Mouse (Mus musculus): ENCODE measurements around the gene Slc6a17. TPM values are rescaled to one million over a fixed set of nuclear protein-coding genes. Genes with fewer than 3 reads are reported as not detected.

Slc6a17 gene
- total and polyA plus RNA-seq, 3 experiments, result 0.04 TPM; not detected in 2

GRCm38 (mm10) chr3:107480660-107481059 lies 37.2 kb downstream of the Slc6a17 start:
- DNase-seq (ENCODE audit: low read depth, low spot score), result peak; percentile 42
- H3K36me3 ChIP-seq (ENCODE audit: control insufficient read depth in 1 of 2, insufficient read depth in 2 of 2, low read length in 2 of 2), result no peaks in the 10 kb centered on the region
- no peaks in the 10 kb centered on the region for H3K9me3 ChIP-seq (replicated peaks; ENCODE audit: insufficient read depth, low read length)
- H3K79me2 ChIP-seq (ENCODE audit: control insufficient read depth, insufficient read depth, low read length, poor library complexity), result no peaks in the 10 kb centered on the region
- no peak overlapping the region for H3K9ac ChIP-seq (ENCODE audit: control insufficient read depth, low read depth, low read length, poor library complexity, severe bottlenecking)
- H3K4me3 ChIP-seq (ENCODE audit: control insufficient read depth in 1 of 2, insufficient read depth in 1 of 2, low read depth in 2 of 2, low read length in 2 of 2), result no peak overlapping the region
- H3K27ac ChIP-seq (ENCODE audit: control insufficient read depth, low read depth, low read length), result no peak overlapping the region
- no peaks in the 10 kb centered on the region for H3K4me1 ChIP-seq (ENCODE audit: control insufficient read depth in 1 of 2, insufficient read depth in 2 of 2, low read length in 2 of 2)
- peaks cover 2 to 8% of the 10 kb centered on the region in 2 experiments; a peak in 2 of 4 replicates for H3K27me3 ChIP-seq (ENCODE audit: control insufficient read depth in 1 of 2, insufficient read depth in 2 of 2, low read length in 2 of 2)
- TF ChIP-seq USF2 (IDR thresholded peaks at IDR 0.05; ENCODE audit: borderline replicate concordance in 1 of 2, insufficient read depth in 1 of 2, low read depth in 1 of 2, low read length in 2 of 2), result no peak
- no peak for TF ChIP-seq MEF2A (IDR thresholded peaks at IDR 0.05; ENCODE audit: extremely low read depth, insufficient replicate concordance, low read depth, low read length, poor library complexity, severe bottlenecking)
- TF ChIP-seq POLR2AphosphoS2 (IDR thresholded peaks at IDR 0.05; ENCODE audit: low read length), result no peak
- TF ChIP-seq CTCF (IDR thresholded peaks at IDR 0.05 in 2 of 3, conservative IDR thresholded peaks at IDR 0.05 in 1 of 3; ENCODE audit: control insufficient read depth in 1 of 3, insufficient read depth in 1 of 3, low read depth in 2 of 3, low read length in 3 of 3, poor library complexity in 1 of 3, severe bottlenecking in 1 of 3), result no peak
- no peak for TF ChIP-seq NRF1 (IDR thresholded peaks at IDR 0.05; ENCODE audit: insufficient read depth, low read depth, low read length, poor library complexity, severe bottlenecking)
- no peak for TF ChIP-seq EP300 (IDR thresholded peaks at IDR 0.05; ENCODE audit: low read depth in 1 of 2, low read length in 2 of 2)
- TF ChIP-seq POLR2A (IDR thresholded peaks at IDR 0.05; ENCODE audit: control insufficient read depth in 1 of 2, insufficient read depth in 1 of 2, low read depth in 1 of 2, low read length in 2 of 2, poor library complexity in 1 of 2), result no peak
- TF ChIP-seq MAZ (IDR thresholded peaks at IDR 0.05; ENCODE audit: low read depth, low read length), result no peak
- TF ChIP-seq ZC3H11A (IDR thresholded peaks at IDR 0.05; ENCODE audit: low read depth, low read length), result no peak
- TF ChIP-seq CHD2 (IDR thresholded peaks at IDR 0.05; ENCODE audit: low read length), result no peak
- TF ChIP-seq MAFK (IDR thresholded peaks at IDR 0.05; ENCODE audit: borderline replicate concordance, low read depth, low read length), result no peak
- TF ChIP-seq TAL1 (IDR thresholded peaks at IDR 0.05; ENCODE audit: low read length), result no peak
- TF ChIP-seq GATA1 (IDR thresholded peaks at IDR 0.05; ENCODE audit: low read depth, low read length), result no peak
- no peak for TF ChIP-seq MYB (IDR thresholded peaks at IDR 0.05; ENCODE audit: low read depth, low read length)
- TF ChIP-seq USF1 (IDR thresholded peaks at IDR 0.05; ENCODE audit: low read depth, low read length), result no peak

DNA sequence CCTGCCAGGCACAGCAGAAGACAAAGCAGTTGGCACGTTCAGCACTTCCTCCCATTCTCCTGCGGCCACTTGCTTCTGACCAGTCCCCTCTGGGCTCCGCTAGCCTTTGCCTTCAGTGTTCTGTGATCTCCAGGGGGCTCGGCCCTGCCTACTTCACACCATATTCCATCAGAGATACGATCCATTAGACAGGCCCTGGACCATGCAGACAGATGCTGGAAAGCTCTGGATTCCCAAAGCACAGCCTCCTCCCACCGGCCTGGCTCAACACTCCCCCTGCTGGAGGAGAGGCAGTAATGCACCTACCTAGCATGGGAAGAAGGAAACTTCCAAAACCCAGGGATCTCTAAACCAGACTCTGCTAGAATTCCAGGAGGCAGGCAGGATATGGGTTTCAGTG lies 45.6 kb downstream of the Slc6a17 start:
- peak; percentile 47 for DNase-seq (ENCODE audit: low read depth, low spot score)
- no peak for TF ChIP-seq RCOR1 (IDR thresholded peaks at IDR 0.05; ENCODE audit: low read depth, low read length)
- peak; percentile 82 for TF ChIP-seq SMC3 (IDR thresholded peaks at IDR 0.05; ENCODE audit: low read depth, low read length)
- no peak for TF ChIP-seq MYC (IDR thresholded peaks at IDR 0.05; ENCODE audit: low read depth, low read length)
- peak; percentile 50 for TF ChIP-seq ZC3H11A (IDR thresholded peaks at IDR 0.05; ENCODE audit: low read depth, low read length)
- TF ChIP-seq RAD21 (IDR thresholded peaks at IDR 0.05; ENCODE audit: low read depth, low read length), result peak; percentile 60
- peak; percentile 81 to 93 (median 89) for TF ChIP-seq CTCF (IDR thresholded peaks at IDR 0.05 in 2 of 3, conservative IDR thresholded peaks at IDR 0.05 in 1 of 3; ENCODE audit: control insufficient read depth in 1 of 3, insufficient read depth in 1 of 3, low read depth in 2 of 3, low read length in 3 of 3, poor library complexity in 1 of 3, severe bottlenecking in 1 of 3)

More for the DNA sequence above, 45.6 kb downstream of the Slc6a17 start:
- Histone ChIP-seq H3K9me3 (replicated peaks; ENCODE audit: insufficient read depth, low read length) (no peaks in the 10 kb centered on the region), H3K4me3 (ENCODE audit: control insufficient read depth in 1 of 2, insufficient read depth in 1 of 2, low read depth in 2 of 2, low read length in 2 of 2) (no peak overlapping the region), H3K79me2 (ENCODE audit: control insufficient read depth, insufficient read depth, low read length, poor library complexity) (no peaks in the 10 kb centered on the region), H3K27ac (ENCODE audit: control insufficient read depth, low read depth, low read length) (no peak overlapping the region), H3K9ac (ENCODE audit: control insufficient read depth, low read depth, low read length, poor library complexity, severe bottlenecking) (no peak overlapping the region), H3K4me1 (ENCODE audit: control insufficient read depth in 1 of 2, insufficient read depth in 2 of 2, low read length in 2 of 2) (no peaks in the 10 kb centered on the region), H3K36me3 (ENCODE audit: control insufficient read depth in 1 of 2, insufficient read depth in 2 of 2, low read length in 2 of 2) (no peaks in the 10 kb centered on the region), H3K27me3 (ENCODE audit: control insufficient read depth in 1 of 2, insufficient read depth in 2 of 2, low read length in 2 of 2) (no peaks in the 10 kb centered on the region)
